Mouse (Mus musculus) lung, postnatal 0 days (tissue): ENCODE measurements around the gene Smpdl3b. TPM values are rescaled to one million over a fixed set of nuclear protein-coding genes. Genes with fewer than 3 reads are reported as not detected.

Experiments
- ATAC-seq: fragments of 200-750 bp; cut with Nextera tagmentation; 2 replicates; pipeline ENCODE4 v1.8.0; 2017; ENCODE audit warnings: moderate library complexity
- DNase-seq: peaks from one replicate; pipeline ENCODE4 v3.0.0-alpha.2; 2016; ENCODE audit warnings: low spot score
- H3K27ac ChIP-seq: fragments of 300-500 bp; sonication (generic); 2 replicates; pipeline ENCODE4 v1.5.1; 2014; ENCODE audit warnings: antibody characterized with exemption, mild to moderate bottlenecking, low read length, mixed read lengths
- H3K27me3 ChIP-seq: fragments of 300-500 bp; sonication (generic); replicated peaks from 2 replicates; pipeline ENCODE4 v1.6.1; 2014; ENCODE audit warnings: low read length, mixed read lengths; ENCODE audit not compliant: insufficient read depth
- H3K36me3 ChIP-seq: fragments of 300-500 bp; sonication (generic); 2 replicates; pipeline ENCODE4 v1.6.1; 2014; ENCODE audit warnings: low read length, mixed read lengths; ENCODE audit not compliant: insufficient read depth
- H3K4me1 ChIP-seq: fragments of 300-500 bp; sonication (generic); 2 replicates; pipeline ENCODE4 v1.6.1; 2014; ENCODE audit warnings: antibody characterized with exemption, low read depth, low read length, mixed read lengths; ENCODE audit not compliant: insufficient read depth
- H3K4me2 ChIP-seq: fragments of 300-500 bp; sonication (generic); replicated peaks from 2 replicates; pipeline ENCODE4 v1.6.1; 2014; ENCODE audit warnings: low read depth, mild to moderate bottlenecking, low read length, moderate library complexity, mixed read lengths
- H3K4me3 ChIP-seq: fragments of 300-500 bp; sonication (generic); 2 replicates; pipeline ENCODE4 v1.5.1; 2014; ENCODE audit warnings: low read depth, low read length
- H3K9ac ChIP-seq: fragments of 300-500 bp; sonication (generic); replicated peaks from 2 replicates; pipeline ENCODE4 v1.6.1; 2014; ENCODE audit warnings: low read depth, mild to moderate bottlenecking
- H3K9me3 ChIP-seq: fragments of 300-500 bp; sonication (generic); 2 replicates; pipeline ENCODE4 v1.6.1; 2016; ENCODE audit warnings: low read length, mixed read lengths
- CTCF ChIP-seq: IDR thresholded peaks from 2 replicates; pipeline ENCODE4 v1.5.1; 2016; ENCODE audit warnings: antibody characterized with exemption, mild to moderate bottlenecking
- EP300 ChIP-seq: IDR thresholded peaks from 2 replicates; pipeline ENCODE4 v1.6.1; 2016; ENCODE audit warnings: antibody characterized with exemption, mild to moderate bottlenecking, control low read depth
- WGBS: fragments of 180-500 bp; shearing (Covaris S2); extraction: QIAGEN DNeasy Blood & Tissue Kit; methylation state at CpG from one replicate; pipeline ENCODE4 v1.1.7; 2014; 5-methylcytosine and 5-hydroxymethylcytosine counted together
- polyA plus RNA-seq: library from polyadenylated mRNA; unstranded; fragments of >200 nt; fragmentation: Nextera tagmentation; extraction: Ambion mirVana; gene quantifications from 2 replicates; pipeline ENCODE4 v1.2.1, GENCODE M21; 2015

Smpdl3b gene
- polyA plus RNA-seq, 1 experiment from 2014 or later = 3.7 TPM

DNA sequence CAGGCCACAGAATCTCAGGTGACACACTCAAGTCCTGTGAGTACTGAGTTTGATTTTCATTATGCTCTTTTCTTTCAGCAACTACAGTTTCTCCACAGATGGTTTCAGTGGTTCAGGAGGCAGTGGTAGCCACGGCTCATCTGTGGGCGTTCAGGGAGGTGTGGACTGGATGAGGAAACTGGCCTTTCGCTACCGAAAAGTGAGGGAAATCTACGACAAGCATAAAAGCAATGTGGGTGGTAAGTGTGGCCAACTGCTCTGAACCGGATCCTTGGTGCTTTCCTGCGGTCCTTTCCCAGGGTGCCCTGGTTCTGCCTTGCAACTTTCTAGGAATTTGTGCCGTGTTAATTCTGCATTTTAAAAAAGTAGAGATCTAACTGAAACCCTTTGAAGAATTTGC, 50.2 kb downstream of the Smpdl3b start:
- H3K36me3 ChIP-seq = peaks cover 38% of the 10 kb centered on the region
- no peaks in the 10 kb centered on the region for H3K27me3 ChIP-seq
- no peak overlapping the region for H3K9ac ChIP-seq
- no peak overlapping the region for H3K27ac ChIP-seq
- TF ChIP-seq EP300 (no peak), CTCF (no peak)
- 98% methylated on average over 8 of the region's 8 CpGs for WGBS
- ATAC-seq (no peak), DNase-seq (no peak)
- no peak overlapping the region for H3K4me3 ChIP-seq
- H3K4me1 ChIP-seq = no peaks in the 10 kb centered on the region
- H3K9me3 ChIP-seq = no peaks in the 10 kb centered on the region
- no peak overlapping the region for H3K4me2 ChIP-seq

DNA sequence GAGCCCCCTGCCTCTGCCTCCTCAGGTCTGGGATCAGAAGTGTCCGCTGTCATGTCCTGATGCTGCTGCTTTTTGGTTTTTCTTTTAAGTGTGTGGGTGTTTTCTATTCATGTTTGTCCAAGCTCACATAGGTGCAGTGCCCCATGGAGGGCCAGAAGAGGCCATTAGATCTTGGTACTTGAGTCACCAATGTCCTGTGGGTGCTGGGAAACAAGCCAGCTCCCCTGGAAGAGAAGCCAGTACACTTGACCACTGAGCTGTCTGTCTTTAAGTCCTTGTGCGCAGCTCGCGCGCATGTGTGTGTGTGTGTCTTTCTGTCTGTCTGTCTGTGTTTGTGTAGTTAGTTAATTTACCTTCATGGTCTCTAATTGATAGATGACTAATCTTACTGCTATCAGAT, 55.0 kb downstream of the Smpdl3b start:
- no peak overlapping the region for H3K9ac ChIP-seq
- no peaks in the 10 kb centered on the region for H3K4me1 ChIP-seq
- peaks cover 30% of the 10 kb centered on the region for H3K36me3 ChIP-seq
- H3K9me3 ChIP-seq = no peaks in the 10 kb centered on the region
- DNase-seq (no peak), ATAC-seq (no peak)
- H3K27me3 ChIP-seq = no peaks in the 10 kb centered on the region
- TF ChIP-seq EP300 (no peak), CTCF (no peak)
- H3K27ac ChIP-seq = no peak overlapping the region
- 90% methylated on average over 5 of the region's 5 CpGs for WGBS
- H3K4me2 ChIP-seq = no peak overlapping the region
- no peak overlapping the region for H3K4me3 ChIP-seq

DNA sequence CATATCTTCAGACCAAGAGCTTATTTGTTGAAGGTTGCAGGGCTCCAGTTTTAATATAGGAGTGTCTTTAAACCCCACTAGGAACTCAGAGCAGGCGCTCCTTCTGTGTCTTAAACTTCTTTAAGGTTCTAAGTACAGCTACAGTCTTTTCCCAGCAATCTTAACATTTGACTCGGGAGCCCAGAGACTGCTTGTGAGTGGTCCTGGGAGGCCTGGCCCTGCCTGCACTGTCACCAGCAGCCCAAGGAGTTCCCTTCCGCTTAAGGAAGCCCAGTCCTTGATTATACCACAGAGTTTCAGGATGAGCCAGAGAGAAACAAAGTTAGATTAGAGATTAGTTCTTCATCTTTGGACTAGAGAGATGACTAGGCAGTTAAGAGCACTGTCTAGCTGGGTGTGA, 63.7 kb downstream of the Smpdl3b start:
- H3K4me2 ChIP-seq = no peak overlapping the region
- peaks cover 24% of the 10 kb centered on the region for H3K36me3 ChIP-seq
- H3K9ac ChIP-seq = no peak overlapping the region
- no peak overlapping the region for H3K27ac ChIP-seq
- no peak for TF ChIP-seq CTCF
- TF ChIP-seq EP300 = no peak
- ATAC-seq = no peak
- H3K9me3 ChIP-seq = no peaks in the 10 kb centered on the region
- H3K27me3 ChIP-seq = no peaks in the 10 kb centered on the region
- H3K4me1 ChIP-seq = no peaks in the 10 kb centered on the region
- DNase-seq = no peak
- H3K4me3 ChIP-seq = no peak overlapping the region
- 92% methylated on average over 3 of the region's 3 CpGs for WGBS

DNA sequence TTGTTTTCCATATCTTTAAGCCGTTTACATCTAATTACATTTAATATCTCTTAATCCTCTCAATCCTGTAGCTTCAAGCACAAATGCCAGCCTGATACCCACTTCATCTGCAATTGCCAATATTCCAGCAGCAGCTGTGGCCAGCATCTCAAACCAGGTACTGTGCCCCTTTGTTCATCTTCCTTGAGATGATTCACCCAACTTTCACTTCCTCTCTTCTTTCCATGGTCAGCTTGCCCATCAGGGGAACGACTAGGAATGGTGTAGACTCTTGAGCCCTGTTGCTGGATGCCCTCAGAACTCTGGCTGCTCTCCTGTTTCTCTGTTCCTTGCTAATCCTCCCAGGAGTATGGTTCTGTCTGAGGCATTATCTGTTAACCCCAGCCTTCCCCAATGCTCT, 67.4 kb downstream of the Smpdl3b start:
- no peaks in the 10 kb centered on the region for H3K27me3 ChIP-seq
- ATAC-seq (no peak), DNase-seq (no peak)
- no peak overlapping the region for H3K4me2 ChIP-seq
- no peak overlapping the region for H3K9ac ChIP-seq
- peaks cover 17% of the 10 kb centered on the region for H3K36me3 ChIP-seq
- no peak overlapping the region for H3K4me3 ChIP-seq
- 81% methylated on average over 2 of the region's 2 CpGs for WGBS
- H3K9me3 ChIP-seq = no peaks in the 10 kb centered on the region
- TF ChIP-seq EP300 = no peak
- no peak for TF ChIP-seq CTCF
- H3K27ac ChIP-seq = no peak overlapping the region
- H3K4me1 ChIP-seq = no peaks in the 10 kb centered on the region

Other genes with a start within 250 kb of the Smpdl3b start
- gene Sesn2, start 246.8 kb downstream of the Smpdl3b start, polyA plus RNA-seq = 11.6 and 16.0 TPM in 2 replicates
- 700 and 732 TPM in 2 replicates for gene Atpif1, start 223.6 kb downstream of the Smpdl3b start, polyA plus RNA-seq
- gene Dnajc8, start 221.7 kb downstream of the Smpdl3b start, polyA plus RNA-seq = 157 and 182 TPM in 2 replicates
- gene Ptafr, start 193.2 kb downstream of the Smpdl3b start, polyA plus RNA-seq = 2.1 and 2.5 TPM in 2 replicates
- 8.2 and 8.8 TPM in 2 replicates for gene Eya3, start 118.3 kb downstream of the Smpdl3b start, polyA plus RNA-seq
- gene Xkr8, start 24.7 kb downstream of the Smpdl3b start, polyA plus RNA-seq = 3.7 and 5.1 TPM in 2 replicates
- gene Rpa2, start 11.1 kb upstream of the Smpdl3b start, polyA plus RNA-seq = 23.9 and 24.0 TPM in 2 replicates
- 1.2 and 1.8 TPM in 2 replicates for gene Themis2, start 39.1 kb upstream of the Smpdl3b start, polyA plus RNA-seq
- 18.3 and 21.0 TPM in 2 replicates for gene Ppp1r8, start 85.9 kb upstream of the Smpdl3b start, polyA plus RNA-seq
- 80.8 and 85.9 TPM in 2 replicates for gene Stx12, start 127.3 kb upstream of the Smpdl3b start, polyA plus RNA-seq
- 53.9 and 57.6 TPM in 2 replicates for gene Fam76a, start 165.3 kb upstream of the Smpdl3b start, polyA plus RNA-seq
- gene Fgr, start 216.8 kb upstream of the Smpdl3b start, polyA plus RNA-seq = 4.0 and 4.7 TPM in 2 replicates